Mouse (Mus musculus) myocyte (in vitro differentiated cells): ENCODE data around the gene Gm20388. TPM values are rescaled to one million over a fixed set of nuclear protein-coding genes. Genes with fewer than 3 reads are reported as not detected.

Experiments used
- H3K27me3 ChIP-seq: one replicate; pipeline ENCODE4 v1.6.1; 2011; ENCODE audit not compliant: control insufficient read depth, insufficient read depth, insufficient read length
- H3K36me3 ChIP-seq: one replicate; pipeline ENCODE4 v1.6.1; 2011; ENCODE audit not compliant: control insufficient read depth, insufficient read depth
- H3K4me2 ChIP-seq: one replicate; pipeline ENCODE4 v1.6.1; 2011; ENCODE audit warnings: low read depth, control low read depth
- H3K4me3 ChIP-seq: one replicate; pipeline ENCODE4 v1.5.1; 2011; ENCODE audit warnings: mild to moderate bottlenecking, control low read depth, moderate library complexity
- H3K79me2 ChIP-seq: one replicate; pipeline ENCODE4 v1.6.1; 2011; ENCODE audit not compliant: control insufficient read depth, insufficient read depth
- H3ac ChIP-seq: one replicate; pipeline ENCODE4 v1.6.1; 2011; ENCODE audit not compliant: control insufficient read depth, insufficient read length
- CEBPB ChIP-seq: IDR thresholded peaks from 2 replicates; pipeline ENCODE4 v1.6.1; 2011; ENCODE audit warnings: mild to moderate bottlenecking, moderate library complexity; ENCODE audit not compliant: poor library complexity, insufficient read depth, severe bottlenecking
- E2F4 ChIP-seq: IDR thresholded peaks from one replicate; pipeline ENCODE4 v1.6.1; 2011; ENCODE audit warnings: mild to moderate bottlenecking, control low read depth, moderate library complexity; ENCODE audit not compliant: insufficient read depth
- MAX ChIP-seq: IDR thresholded peaks from one replicate; pipeline ENCODE4 v1.6.1; 2011; ENCODE audit warnings: low read depth, mild to moderate bottlenecking, control low read depth
- MYOD1 ChIP-seq, 3 experiments: IDR thresholded peaks; one replicate each; pipeline ENCODE4 v1.6.1; 2011; ENCODE audit warnings: control low read depth in 2 of 3, low read depth in 2 of 3, mild to moderate bottlenecking in 2 of 3, moderate library complexity in 1 of 3; ENCODE audit not compliant: insufficient read length in 2 of 3, control insufficient read depth in 1 of 3
- MYOG ChIP-seq, 3 experiments: IDR thresholded peaks; one replicate each; pipeline ENCODE4 v1.6.1; 2011; ENCODE audit warnings: control low read depth in 2 of 3, low read depth in 2 of 3, mild to moderate bottlenecking in 2 of 3; ENCODE audit not compliant: insufficient read length in 2 of 3, control insufficient read depth in 1 of 3, insufficient read depth in 1 of 3
- POLR2A ChIP-seq: IDR thresholded peaks from one replicate; pipeline ENCODE4 v1.6.1; 2011; ENCODE audit warnings: low read depth, mild to moderate bottlenecking, control low read depth, moderate library complexity; ENCODE audit not compliant: insufficient read length
- POLR2AphosphoS2 ChIP-seq: IDR thresholded peaks from one replicate; pipeline ENCODE4 v1.6.1; 2011; ENCODE audit warnings: low read depth, control low read depth; ENCODE audit not compliant: insufficient read length
- REST ChIP-seq: IDR thresholded peaks from one replicate; pipeline ENCODE4 v1.6.1; 2011; ENCODE audit warnings: mild to moderate bottlenecking, control low read depth, moderate library complexity; ENCODE audit not compliant: insufficient read depth, insufficient read length
- SRF ChIP-seq: IDR thresholded peaks from one replicate; pipeline ENCODE4 v1.6.1; 2011; ENCODE audit warnings: low read depth; ENCODE audit not compliant: control insufficient read depth, insufficient read length
- TCF12 ChIP-seq: IDR thresholded peaks from one replicate; pipeline ENCODE4 v1.6.1; 2011; ENCODE audit warnings: mild to moderate bottlenecking, control low read depth; ENCODE audit not compliant: poor library complexity, insufficient read depth, severe bottlenecking
- TCF3 ChIP-seq: IDR thresholded peaks from one replicate; pipeline ENCODE4 v1.6.1; 2011; ENCODE audit warnings: low read depth, control low read depth; ENCODE audit not compliant: insufficient read length
- USF1 ChIP-seq: IDR thresholded peaks from one replicate; pipeline ENCODE4 v1.6.1; 2011; ENCODE audit warnings: low read depth, mild to moderate bottlenecking, control low read depth, moderate library complexity
- polyA plus RNA-seq: library from polyadenylated mRNA; unstranded; fragments of >200 nt; fragmentation: generic; extraction: Trizol; gene quantifications from one replicate; pipeline ENCODE4 v1.2.1, GENCODE M21; 2012; ENCODE audit warnings: missing spikeins

Gene Gm20388
- polyA plus RNA-seq, 1 experiment = 15.3 TPM

- H3K4me3 ChIP-seq = no peak overlapping the region
- no peak overlapping the region for H3K4me2 ChIP-seq
- H3K36me3 ChIP-seq = no peaks in the 10 kb centered on the region
- no peak overlapping the region for H3ac ChIP-seq
- no peaks in the 10 kb centered on the region for H3K79me2 ChIP-seq
- TF ChIP-seq MAX = no peak
- no peak for TF ChIP-seq USF1
- no peak for TF ChIP-seq MYOD1 (IDR thresholded peaks at IDR 0.05; ENCODE audit: control insufficient read depth in 1 of 3, insufficient read length in 2 of 3, low read depth in 2 of 3)
- TF ChIP-seq TCF3 = no peak
- TF ChIP-seq POLR2AphosphoS2 = no peak
- no peak for TF ChIP-seq E2F4
- TF ChIP-seq REST = no peak
- no peak for TF ChIP-seq CEBPB
- no peak for TF ChIP-seq MYOG (IDR thresholded peaks at IDR 0.05; ENCODE audit: control insufficient read depth in 1 of 3, insufficient read depth in 1 of 3, insufficient read length in 2 of 3, low read depth in 2 of 3)
- TF ChIP-seq POLR2A = no peak
- TF ChIP-seq TCF12 = no peak
- TF ChIP-seq SRF = no peak
- H3K27me3 ChIP-seq = no peaks in the 10 kb centered on the region
These were observed 2305.8 kb downstream of the Gm20388 start for GRCm38 (mm10) chr8:122216433-122216832.

- Histone ChIP-seq H3K4me3 (no peak overlapping the region), H3K4me2 (no peak overlapping the region), H3K27me3 (no peaks in the 10 kb centered on the region), H3K36me3 (no peaks in the 10 kb centered on the region), H3K79me2 (no peaks in the 10 kb centered on the region), H3ac (no peak overlapping the region)
- TF ChIP-seq SRF (no peak), POLR2AphosphoS2 (no peak), USF1 (no peak), E2F4 (no peak), POLR2A (no peak), MYOD1 (IDR thresholded peaks at IDR 0.05; ENCODE audit: control insufficient read depth in 1 of 3, insufficient read length in 2 of 3, low read depth in 2 of 3) (no peak), MAX (no peak), MYOG (IDR thresholded peaks at IDR 0.05; ENCODE audit: control insufficient read depth in 1 of 3, insufficient read depth in 1 of 3, insufficient read length in 2 of 3, low read depth in 2 of 3) (no peak), CEBPB (no peak), TCF12 (no peak), REST (no peak), TCF3 (no peak)
These were observed 2307.0 kb downstream of the Gm20388 start for GRCm38 (mm10) chr8:122217456-122218177.

- Histone ChIP-seq H3ac (no peak overlapping the region), H3K79me2 (no peaks in the 10 kb centered on the region), H3K4me3 (no peak overlapping the region), H3K27me3 (no peaks in the 10 kb centered on the region), H3K4me2 (peak overlapping the region; percentile 46), H3K36me3 (no peaks in the 10 kb centered on the region)
- TF ChIP-seq TCF12 (no peak), SRF (no peak), CEBPB (no peak), USF1 (no peak), MYOD1 (IDR thresholded peaks at IDR 0.05; ENCODE audit: control insufficient read depth in 1 of 3, insufficient read length in 2 of 3, low read depth in 2 of 3) (no peak), POLR2A (no peak), MAX (no peak), E2F4 (no peak), TCF3 (no peak), POLR2AphosphoS2 (no peak), MYOG (IDR thresholded peaks at IDR 0.05; ENCODE audit: control insufficient read depth in 1 of 3, insufficient read depth in 1 of 3, insufficient read length in 2 of 3, low read depth in 2 of 3) (no peak), REST (no peak)
These were observed 2313.5 kb downstream of the Gm20388 start for GRCm38 (mm10) chr8:122223976-122224649.

DNA sequence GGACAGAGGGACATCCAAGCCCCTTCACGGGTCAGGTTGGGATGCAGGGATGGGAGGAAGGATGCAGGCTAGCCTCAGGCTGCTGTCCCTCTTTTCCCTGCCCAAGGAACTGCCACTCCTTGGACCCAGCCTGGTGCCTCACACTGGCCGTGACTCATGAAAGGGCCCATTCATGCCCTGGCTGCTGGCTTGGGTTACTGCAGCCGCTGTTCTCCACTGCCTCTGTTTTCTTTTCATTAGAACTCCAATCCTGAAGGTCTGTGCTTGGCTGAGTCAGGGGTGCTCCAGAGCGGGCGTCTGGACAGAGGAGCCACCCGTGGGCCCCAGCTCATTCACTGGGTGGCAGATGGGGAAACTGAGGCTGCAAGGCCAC is 2314.0 kb downstream of the Gm20388 start:
- Histone ChIP-seq H3K27me3 (no peaks in the 10 kb centered on the region), H3ac (no peak overlapping the region), H3K4me2 (peak overlapping the region; percentile 76), H3K79me2 (no peaks in the 10 kb centered on the region), H3K4me3 (no peak overlapping the region), H3K36me3 (no peaks in the 10 kb centered on the region)
- TF ChIP-seq MYOG (IDR thresholded peaks at IDR 0.05; ENCODE audit: control insufficient read depth in 1 of 3, insufficient read depth in 1 of 3, insufficient read length in 2 of 3, low read depth in 2 of 3) = peak in 1 of 3 experiments; percentile 17
- no peak for TF ChIP-seq POLR2AphosphoS2

DNA sequence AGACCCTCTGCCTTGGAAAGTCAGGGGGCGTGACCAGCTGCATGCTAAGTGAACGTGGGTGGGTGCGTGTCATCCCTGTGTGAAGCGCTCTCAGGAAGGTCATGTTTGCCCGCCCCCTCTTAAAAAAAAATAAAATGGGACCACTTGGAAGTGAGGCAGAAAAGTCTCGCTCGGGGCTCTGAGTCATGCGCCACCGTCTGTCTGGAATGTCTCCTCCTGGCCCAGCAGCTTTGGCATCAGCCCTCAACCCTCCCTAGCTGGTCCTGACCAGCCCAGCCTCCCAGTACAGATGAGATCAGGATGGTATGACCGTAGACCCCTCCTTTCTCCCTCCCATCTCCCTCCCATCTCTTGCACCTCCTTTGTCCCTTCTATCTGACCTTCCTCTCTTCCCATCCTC is 2314.8 kb downstream of the Gm20388 start:
- no peak overlapping the region for H3ac ChIP-seq
- no peak for TF ChIP-seq MAX
- TF ChIP-seq MYOD1 (IDR thresholded peaks at IDR 0.05; ENCODE audit: control insufficient read depth in 1 of 3, insufficient read length in 2 of 3, low read depth in 2 of 3) = peak in 1 of 3 experiments; percentile 18
- TF ChIP-seq TCF3 = no peak
- TF ChIP-seq TCF12 = no peak
- no peak overlapping the region for H3K4me3 ChIP-seq
- no peaks in the 10 kb centered on the region for H3K36me3 ChIP-seq
- H3K27me3 ChIP-seq = no peaks in the 10 kb centered on the region
- H3K79me2 ChIP-seq = no peaks in the 10 kb centered on the region
- H3K4me2 ChIP-seq = peak overlapping the region; percentile 76
